Mouse (Mus musculus) right cerebral cortex, adult 2 months (tissue): ENCODE results near the gene Lipc.
"Not testable (repeated sequence)": the region's sequence is repeated elsewhere in the genome, so short reads cannot be mapped to it uniquely, and the experiment has no call there.

Experiments used
- DNase-seq, 2 experiments: peaks; one replicate each; pipeline ENCODE4 v3.0.0; 2021 to 2022; ENCODE audit warnings: low spot score in 2 of 2

The Lipc gene

DNA sequence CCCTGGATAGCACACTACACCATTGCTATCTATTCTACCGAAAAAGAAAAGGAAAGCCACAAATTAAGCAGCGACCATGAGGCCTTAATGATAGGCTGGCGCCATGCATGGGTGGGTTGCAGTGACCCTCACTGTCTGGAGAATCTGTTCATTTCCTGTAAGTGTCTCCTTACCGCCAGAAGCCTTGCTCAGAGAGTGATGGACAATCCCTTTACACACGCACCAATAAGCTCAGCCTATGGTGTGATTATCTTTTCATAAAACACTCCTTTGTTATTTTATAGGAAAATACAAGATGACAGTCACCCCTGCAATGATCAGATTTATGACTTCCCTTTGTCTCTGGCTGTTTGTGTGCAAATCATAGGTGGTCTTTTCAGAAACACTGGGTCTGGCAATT lies 92.8 kb downstream of the Lipc start:
- no peak for DNase-seq

DNA sequence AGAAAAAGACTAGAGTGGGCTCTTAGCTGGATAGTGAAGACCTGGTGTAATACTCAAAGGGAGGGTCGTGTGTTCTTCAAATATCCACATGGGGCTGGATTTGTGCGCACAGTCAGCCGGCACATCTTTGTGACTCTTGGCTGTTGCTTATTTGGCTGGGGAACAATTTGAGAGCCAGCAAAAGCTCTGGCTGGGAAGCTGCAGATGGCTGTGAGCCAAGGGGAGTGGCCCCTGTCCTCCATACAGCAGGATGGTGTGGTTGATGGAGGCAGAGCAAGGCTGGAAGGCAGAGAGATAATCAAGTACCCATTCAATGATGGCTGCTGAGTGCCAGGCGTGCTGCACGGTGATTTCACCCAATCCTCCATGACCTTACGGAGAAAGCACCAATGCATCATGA lies 96.2 kb downstream of the Lipc start:
- DNase-seq: no peak

- DNase-seq: no peak
Measured at GRCm38 (mm10) chr9:70854950-70855349, 97.1 kb downstream of the Lipc start.

GRCm38 (mm10) chr9:70853081-70853480 lies 98.9 kb downstream of the Lipc start:
- not testable (repeated sequence) for DNase-seq

DNA sequence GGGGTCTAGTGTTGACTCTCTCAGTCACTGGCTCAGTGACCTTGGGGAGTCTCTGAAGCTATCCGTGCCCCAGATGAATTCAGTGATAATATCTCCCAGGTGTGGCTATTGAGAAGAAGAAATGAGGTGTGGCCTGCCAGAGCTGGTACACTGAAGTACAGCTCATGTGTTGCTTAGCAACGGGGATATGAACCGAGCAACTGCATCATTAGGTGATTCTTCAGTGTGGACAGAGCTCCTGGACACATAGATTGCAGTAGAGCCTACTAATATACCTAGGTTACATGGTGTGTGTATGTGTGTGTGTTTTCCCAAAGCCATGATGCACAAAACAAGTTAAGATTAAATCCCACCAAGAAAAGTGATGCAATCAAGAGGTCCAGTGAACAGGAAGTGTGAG lies 100.5 kb downstream of the Lipc start:
- DNase-seq: no peak

GRCm38 (mm10) chr9:70848135-70848770 lies 103.8 kb downstream of the Lipc start:
- DNase-seq: peak; percentile 31 to 33

- DNase-seq: no peak
Measured at GRCm38 (mm10) chr9:70847627-70848051, 104.4 kb downstream of the Lipc start.

DNA sequence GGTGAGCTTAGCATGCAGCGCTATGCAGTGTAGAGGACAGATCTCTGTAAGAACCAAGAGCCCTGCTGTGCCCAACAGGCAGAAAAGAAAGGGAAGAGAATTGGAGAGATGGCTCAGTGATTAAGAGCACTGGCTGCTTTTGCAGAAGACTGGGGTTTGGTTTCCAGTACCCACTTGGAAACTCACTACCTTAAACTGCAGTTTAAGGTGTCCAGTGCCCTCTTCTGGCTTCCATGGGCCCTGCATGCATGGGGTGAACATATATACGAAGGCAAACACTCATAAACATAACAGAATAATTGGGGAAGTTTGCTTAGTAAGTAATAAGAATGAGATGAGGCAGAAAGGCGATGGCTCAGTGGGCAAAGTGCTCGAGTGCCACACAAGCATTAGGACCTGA lies 108.8 kb downstream of the Lipc start:
- no peak for DNase-seq

- no peak for DNase-seq
Measured at GRCm38 (mm10) chr9:70842300-70842941, 109.6 kb downstream of the Lipc start.

DNA sequence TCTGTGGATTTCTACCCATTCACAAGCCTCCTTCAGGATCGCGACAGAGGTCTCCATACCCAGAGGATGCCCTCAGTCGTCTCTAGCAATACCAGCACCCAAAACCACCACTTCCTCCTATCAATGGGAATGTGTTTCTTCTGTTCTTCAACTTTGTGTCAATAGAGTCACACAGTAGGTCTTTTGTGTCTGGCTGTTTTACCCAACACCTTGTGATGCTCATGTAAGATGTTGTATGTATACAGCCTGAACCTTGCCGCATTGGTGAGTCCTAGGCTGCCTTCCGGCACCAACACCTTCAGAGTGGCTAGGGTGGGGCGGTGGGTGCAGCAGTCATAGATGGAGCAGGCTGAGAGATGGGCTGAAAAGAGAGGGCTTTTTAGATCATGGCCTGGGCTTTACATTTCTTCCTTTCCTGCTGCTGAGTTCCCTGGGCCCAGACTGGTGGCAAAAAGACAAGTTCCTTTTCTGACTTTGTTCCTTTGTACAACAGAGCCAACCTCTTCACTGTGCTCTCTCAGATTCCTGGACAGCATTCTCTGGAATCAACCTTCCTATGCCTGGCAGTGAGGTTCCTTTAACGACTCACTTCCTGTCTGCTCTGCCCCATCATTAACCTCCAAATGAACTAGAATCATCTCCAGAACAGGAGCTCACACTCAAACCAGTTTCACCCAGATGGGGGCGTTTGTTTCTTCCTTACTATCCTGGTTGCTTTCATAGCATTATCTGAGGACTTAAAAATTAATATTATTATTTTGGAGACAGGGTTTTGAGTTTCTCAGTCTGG lies 110.4 kb downstream of the Lipc start:
- DNase-seq: no peak

GRCm38 (mm10) chr9:70840861-70841341 lies 111.1 kb downstream of the Lipc start:
- no peak for DNase-seq

GRCm38 (mm10) chr9:70838132-70838911 lies 113.7 kb downstream of the Lipc start:
- no peak for DNase-seq

DNA sequence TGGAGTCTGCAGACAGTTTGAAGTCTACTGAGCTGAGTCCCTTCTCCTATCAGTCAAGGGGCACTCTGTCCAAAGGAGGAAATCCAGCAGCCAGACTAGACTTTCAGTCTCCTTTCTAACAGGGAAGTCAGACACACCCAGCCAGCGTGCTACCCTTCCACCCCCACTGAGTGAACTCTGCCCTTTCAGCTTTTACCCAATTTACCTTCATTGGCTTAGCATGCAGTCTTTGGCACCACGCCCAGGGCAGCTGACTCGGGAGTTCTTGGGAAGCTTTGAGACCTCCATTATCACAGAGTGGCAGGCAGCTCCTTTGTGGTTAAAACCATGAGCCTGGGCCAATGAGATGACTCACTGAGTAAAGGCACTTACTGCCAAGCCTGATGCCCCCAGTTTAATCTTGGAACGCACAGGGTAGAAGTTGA lies 117.3 kb downstream of the Lipc start:
- DNase-seq: no peak

GRCm38 (mm10) chr9:70834217-70834616 lies 117.8 kb downstream of the Lipc start:
- DNase-seq: no peak

- no peak for DNase-seq
Measured at GRCm38 (mm10) chr9:70833111-70833908, 118.7 kb downstream of the Lipc start.

DNA sequence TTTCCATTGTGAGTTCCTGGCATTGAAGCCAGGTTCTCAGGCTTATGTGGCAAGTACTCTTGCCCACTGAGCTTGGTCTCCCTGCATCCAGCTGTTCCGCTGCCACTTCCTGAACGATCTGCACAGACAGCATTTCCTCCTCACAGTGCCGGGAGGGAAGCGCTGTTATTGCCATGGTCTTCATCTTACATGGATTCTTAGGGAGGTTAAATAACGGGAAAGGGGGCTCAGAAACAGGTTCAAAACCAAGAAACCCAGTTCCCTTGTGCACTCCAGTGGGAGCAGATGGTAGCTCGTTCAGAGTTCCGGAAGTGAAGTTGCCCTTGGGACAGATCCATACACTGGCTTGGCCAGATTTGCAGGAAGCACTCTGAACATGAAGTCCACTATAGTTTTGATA lies 119.8 kb downstream of the Lipc start:
- DNase-seq: no peak

DNA sequence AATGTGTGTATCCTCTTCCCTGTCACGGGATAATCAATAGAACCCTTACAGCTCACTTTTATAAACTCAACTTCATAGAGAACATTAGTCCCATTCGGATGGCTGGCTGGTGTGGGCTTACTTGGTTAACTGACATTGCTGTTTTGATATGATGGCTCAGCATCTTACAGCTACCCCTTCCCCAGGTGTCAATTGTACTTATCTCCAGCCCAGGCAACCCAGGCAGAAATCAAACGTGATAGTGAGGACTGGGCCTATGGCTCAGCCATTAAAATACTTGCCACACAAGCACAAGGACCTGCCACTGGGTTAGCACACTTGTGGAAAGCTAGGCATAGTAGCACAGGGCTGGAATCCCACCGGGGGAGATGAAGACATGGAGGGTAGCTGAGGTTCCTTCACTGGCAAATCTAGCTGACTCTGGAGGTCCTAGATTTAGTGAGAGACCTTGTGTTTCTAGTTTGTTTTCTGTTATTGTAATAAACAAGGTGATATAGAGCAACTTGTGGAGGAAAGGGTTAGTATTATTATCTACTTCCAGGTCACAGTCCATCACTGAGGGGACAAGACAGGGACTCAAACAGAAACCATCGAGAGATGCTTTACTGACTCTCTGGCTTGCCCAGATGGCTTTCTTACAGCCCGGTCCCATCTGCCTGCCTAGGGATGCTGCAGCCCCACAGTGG lies 121.0 kb downstream of the Lipc start:
- DNase-seq: no peak

DNA sequence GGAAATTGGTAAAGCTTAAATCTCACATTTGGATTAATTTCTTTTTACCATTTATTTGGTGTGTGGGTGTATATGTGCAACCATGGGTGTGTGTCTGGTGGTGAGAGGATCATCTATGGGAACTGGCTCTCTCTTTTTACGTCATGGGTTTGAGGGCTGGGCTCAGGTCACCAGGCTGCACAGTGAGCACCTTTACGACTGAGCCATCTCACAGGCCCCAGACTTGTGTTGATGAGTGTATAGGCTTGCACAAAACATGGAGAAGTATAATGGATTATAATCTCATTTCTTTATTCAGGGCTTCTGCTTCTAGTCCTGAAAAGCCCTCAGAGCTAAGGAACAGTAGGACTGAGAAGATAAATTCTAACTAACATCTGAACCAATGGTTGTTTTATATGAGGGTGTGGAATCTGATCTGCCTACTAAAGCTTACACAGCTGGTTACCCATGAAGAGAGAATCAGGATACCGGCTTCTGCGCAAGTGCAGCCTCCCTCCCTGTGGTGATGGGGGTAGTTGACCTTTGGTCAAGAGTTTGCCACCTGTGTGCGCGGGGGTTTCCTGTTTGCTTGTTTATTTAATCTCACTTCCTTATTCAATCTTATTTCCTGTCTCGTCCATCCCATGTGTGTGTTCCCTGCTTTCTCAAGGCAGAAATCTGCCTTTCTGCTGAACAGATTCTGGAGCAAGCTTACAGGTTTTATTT lies 122.1 kb downstream of the Lipc start:
- no peak for DNase-seq

- DNase-seq: no peak
Measured at GRCm38 (mm10) chr9:70827911-70828310, 124.1 kb downstream of the Lipc start.

- DNase-seq: no peak
Measured at GRCm38 (mm10) chr9:70824103-70824502, 127.9 kb downstream of the Lipc start.
